Mouse (Mus musculus) ES-Bruce4 (cell line): ENCODE measurements at regions not wholly inside any gene's neighbourhood (a gene's known extent, or its start where the extent isn't known, plus 50 kb on each side); places are given as distances from the start of the nearest gene placed in this dataset.

ENCODE experiments used
- H3K27ac ChIP-seq: 2 replicates; pipeline ENCODE4 v1.5.1; 2012; ENCODE audit warnings: low read length, inconsistent platforms; ENCODE audit not compliant: insufficient read depth
- H3K27me3 ChIP-seq: 2 replicates; pipeline ENCODE4 v1.6.1; 2012; ENCODE audit warnings: mild to moderate bottlenecking, low read length, inconsistent platforms; ENCODE audit not compliant: control insufficient read depth, poor library complexity, insufficient read depth, severe bottlenecking
- H3K36me3 ChIP-seq: 2 replicates; pipeline ENCODE4 v1.6.1; 2012; ENCODE audit warnings: inconsistent platforms, mild to moderate bottlenecking, low read length, moderate library complexity; ENCODE audit not compliant: control insufficient read depth, poor library complexity, insufficient read depth, severe bottlenecking
- H3K4me1 ChIP-seq: one replicate; pipeline ENCODE4 v1.8.1; 2011; ENCODE audit warnings: low read length; ENCODE audit not compliant: control insufficient read depth, insufficient read depth
- H3K4me3 ChIP-seq: 2 replicates; pipeline ENCODE4 v1.5.1; 2011; ENCODE audit warnings: low read depth, mild to moderate bottlenecking, low read length
- H3K9ac ChIP-seq: 2 replicates; pipeline ENCODE4 v1.6.1; 2012; ENCODE audit warnings: low read depth, mild to moderate bottlenecking, inconsistent platforms; ENCODE audit not compliant: poor library complexity, severe bottlenecking
- H3K9me3 ChIP-seq: replicated peaks from 2 replicates; pipeline ENCODE4 v1.6.1; 2012; ENCODE audit warnings: mild to moderate bottlenecking, low read length, inconsistent platforms; ENCODE audit not compliant: control insufficient read depth, poor library complexity, insufficient read depth, severe bottlenecking
- CTCF ChIP-seq: IDR thresholded peaks from one replicate; pipeline ENCODE4 v1.8.1; 2011; ENCODE audit warnings: low read depth, low read length
- EP300 ChIP-seq: IDR thresholded peaks from 2 replicates; pipeline ENCODE4 v1.6.1; 2011; ENCODE audit warnings: low read depth, low read length; ENCODE audit not compliant: insufficient read depth
- POLR2A ChIP-seq: IDR thresholded peaks from one replicate; pipeline ENCODE4 v1.8.1; 2011; ENCODE audit warnings: low read length; ENCODE audit not compliant: insufficient read depth

GRCm38 (mm10) chr8:35289967-35290366, 475.6 kb upstream of the Gm19410 start:
- TF ChIP-seq POLR2A (no peak), CTCF (no peak), EP300 (no peak)
- Histone ChIP-seq H3K9ac (no peak overlapping the region), H3K9me3 (0 out of 2 replicates have a peak, but pooled peaks cover 2% of the 10 kb centered on the region), H3K36me3 (no peaks in the 10 kb centered on the region), H3K27me3 (no peaks in the 10 kb centered on the region), H3K4me1 (no peaks in the 10 kb centered on the region), H3K4me3 (no peak overlapping the region), H3K27ac (no peak overlapping the region)

- no peak overlapping the region for H3K27ac ChIP-seq
These were observed 472.0 kb upstream of the Gm19410 start for GRCm38 (mm10) chr8:35293437-35294126.

GRCm38 (mm10) chr8:35296936-35297335, 468.7 kb upstream of the Gm19410 start:
- Histone ChIP-seq H3K4me1 (no peaks in the 10 kb centered on the region), H3K36me3 (no peaks in the 10 kb centered on the region), H3K9ac (no peak overlapping the region), H3K9me3 (0 out of 2 replicates have a peak, but pooled peaks cover 2% of the 10 kb centered on the region), H3K27me3 (no peaks in the 10 kb centered on the region), H3K27ac (no peak overlapping the region), H3K4me3 (no peak overlapping the region)
- no peak for TF ChIP-seq POLR2A
- TF ChIP-seq CTCF = no peak
- no peak for TF ChIP-seq EP300

More at GRCm38 (mm10) chr8:35293437-35294126, 472.0 kb upstream of the Gm19410 start:
- Histone ChIP-seq H3K9ac (no peak overlapping the region), H3K9me3 (0 out of 2 replicates have a peak, but pooled peaks cover 2% of the 10 kb centered on the region), H3K4me1 (no peaks in the 10 kb centered on the region), H3K36me3 (no peaks in the 10 kb centered on the region), H3K4me3 (no peak overlapping the region), H3K27me3 (no peaks in the 10 kb centered on the region)
- TF ChIP-seq POLR2A = no peak
- no peak for TF ChIP-seq CTCF
- no peak for TF ChIP-seq EP300

- no peak overlapping the region for H3K9ac ChIP-seq
- H3K27me3 ChIP-seq = no peaks in the 10 kb centered on the region
- H3K36me3 ChIP-seq = no peaks in the 10 kb centered on the region
- no peaks in the 10 kb centered on the region for H3K9me3 ChIP-seq
- TF ChIP-seq POLR2A (no peak), CTCF (no peak), EP300 (no peak)
- H3K4me3 ChIP-seq = no peak overlapping the region
- no peak overlapping the region for H3K27ac ChIP-seq
- H3K4me1 ChIP-seq = no peaks in the 10 kb centered on the region
These were observed 466.5 kb upstream of the Gm19410 start for GRCm38 (mm10) chr8:35299088-35299487.

GRCm38 (mm10) chr8:35300359-35300758, 465.2 kb upstream of the Gm19410 start:
- Histone ChIP-seq H3K36me3 (no peaks in the 10 kb centered on the region), H3K9me3 (0 out of 2 replicates have a peak, but pooled peaks cover 2% of the 10 kb centered on the region), H3K9ac (no peak overlapping the region), H3K4me3 (no peak overlapping the region), H3K4me1 (no peaks in the 10 kb centered on the region), H3K27ac (no peak overlapping the region), H3K27me3 (no peaks in the 10 kb centered on the region)
- TF ChIP-seq EP300 (no peak), POLR2A (no peak), CTCF (no peak)

- Histone ChIP-seq H3K4me3 (no peak overlapping the region), H3K27ac (no peak overlapping the region), H3K4me1 (no peaks in the 10 kb centered on the region), H3K9me3 (0 out of 2 replicates have a peak, but pooled peaks cover 2% of the 10 kb centered on the region), H3K36me3 (no peaks in the 10 kb centered on the region), H3K9ac (no peak overlapping the region), H3K27me3 (no peaks in the 10 kb centered on the region)
- TF ChIP-seq EP300 = no peak
- TF ChIP-seq POLR2A = no peak
- TF ChIP-seq CTCF = no peak
These were observed 464.6 kb upstream of the Gm19410 start for GRCm38 (mm10) chr8:35300881-35301521.
